Mouse (Mus musculus) kidney, postnatal 0 days (tissue): Measurements from ENCODE around the gene Vti1a. TPM values are rescaled to one million over a fixed set of nuclear protein-coding genes. Genes with fewer than 3 reads are reported as not detected.

Experiments used
- ATAC-seq: fragments of 200-750 bp; cut with Nextera tagmentation; replicated peaks from 2 replicates; pipeline ENCODE4 v1.8.0; 2017; ENCODE audit warnings: low read depth, moderate number of reproducible peaks, moderate TSS enrichment, moderate library complexity; ENCODE audit not compliant: low FRiP score
- DNase-seq: peaks from one replicate; pipeline ENCODE4 v3.0.0-alpha.2; 2016; ENCODE audit warnings: low spot score
- H3K27ac ChIP-seq: fragments of 300-500 bp; sonication (generic); 2 replicates; pipeline ENCODE4 v1.5.1; 2014; ENCODE audit warnings: mild to moderate bottlenecking
- H3K27me3 ChIP-seq: fragments of 300-500 bp; sonication (generic); 2 replicates; pipeline ENCODE4 v1.6.1; 2014; ENCODE audit warnings: low read length, mixed read lengths; ENCODE audit not compliant: insufficient read depth
- H3K36me3 ChIP-seq: fragments of 300-500 bp; sonication (generic); 2 replicates; pipeline ENCODE4 v1.6.1; 2014; ENCODE audit warnings: low read length, mixed read lengths; ENCODE audit not compliant: insufficient read depth
- H3K4me1 ChIP-seq: fragments of 300-500 bp; sonication (generic); replicated peaks from 2 replicates; pipeline ENCODE4 v1.6.1; 2014; ENCODE audit warnings: antibody characterized with exemption, low read length, mixed read lengths; ENCODE audit not compliant: insufficient read depth
- H3K4me2 ChIP-seq: fragments of 300-500 bp; sonication (generic); 2 replicates; pipeline ENCODE4 v1.6.1; 2014; ENCODE audit warnings: mild to moderate bottlenecking, low read length, moderate library complexity, mixed read lengths
- H3K4me3 ChIP-seq: fragments of 300-500 bp; sonication (generic); replicated peaks from 2 replicates; pipeline ENCODE4 v1.5.1; 2014; ENCODE audit warnings: low read depth, low read length
- H3K9ac ChIP-seq: fragments of 300-500 bp; sonication (generic); 2 replicates; pipeline ENCODE4 v1.6.1; 2014; ENCODE audit warnings: low read depth, low read length
- H3K9me3 ChIP-seq: fragments of 300-500 bp; sonication (generic); replicated peaks from 2 replicates; pipeline ENCODE4 v1.6.1; 2016; ENCODE audit warnings: low read length, inconsistent platforms, mixed read lengths
- CTCF ChIP-seq: IDR thresholded peaks from 2 replicates; pipeline ENCODE4 v1.5.1; 2016; ENCODE audit warnings: antibody characterized with exemption, low read depth, mild to moderate bottlenecking, moderate library complexity
- WGBS: fragments of 180-500 bp; shearing (Covaris S2); extraction: QIAGEN DNeasy Blood & Tissue Kit; methylation state at CpG from one replicate; pipeline ENCODE4 v1.1.7; 2014; 5-methylcytosine and 5-hydroxymethylcytosine counted together
- polyA plus RNA-seq: library from polyadenylated mRNA; unstranded; fragments of >200 nt; fragmentation: Nextera tagmentation; extraction: Ambion mirVana; gene quantifications from 2 replicates; pipeline ENCODE4 v1.2.1, GENCODE M21; 2015

The Vti1a gene
- polyA plus RNA-seq, 1 experiment from 2014 or later, result 22.4 TPM

DNA sequence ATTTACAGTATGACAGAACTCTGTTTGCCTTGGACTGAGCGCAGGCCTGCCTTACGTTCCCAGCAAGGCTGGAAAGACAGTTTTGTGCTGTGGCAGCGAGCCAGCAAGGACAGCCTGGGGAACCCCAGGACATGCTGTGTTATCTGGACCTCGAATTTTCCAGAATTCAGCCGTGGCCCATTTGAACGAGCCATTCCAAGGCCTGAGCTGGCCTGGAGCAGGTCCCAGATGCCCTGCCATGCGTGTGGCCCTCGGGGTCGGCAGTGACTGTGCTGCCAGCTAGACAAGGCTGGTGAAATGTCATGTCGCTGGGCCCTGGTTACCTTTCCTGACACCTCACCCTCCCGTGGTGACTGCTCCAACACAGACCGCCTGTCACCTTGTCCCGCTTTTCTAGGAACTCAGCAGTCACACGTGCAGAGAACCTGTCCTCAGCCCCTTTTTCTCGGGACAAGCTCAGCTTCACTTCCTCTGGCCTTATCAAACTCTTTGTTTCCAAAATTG is 247.1 kb downstream of the Vti1a start:
- Histone ChIP-seq H3K9ac (no peak overlapping the region), H3K4me2 (no peak overlapping the region), H3K4me3 (no peak overlapping the region), H3K9me3 (no peaks in the 10 kb centered on the region), H3K27me3 (no peaks in the 10 kb centered on the region), H3K4me1 (no peaks in the 10 kb centered on the region), H3K36me3 (no peaks in the 10 kb centered on the region), H3K27ac (no peak overlapping the region)
- WGBS, result 61% methylated on average over 15 of the region's 15 CpGs
- peak; percentile 58 for DNase-seq
- no peak for ATAC-seq
- no peak for TF ChIP-seq CTCF

DNA sequence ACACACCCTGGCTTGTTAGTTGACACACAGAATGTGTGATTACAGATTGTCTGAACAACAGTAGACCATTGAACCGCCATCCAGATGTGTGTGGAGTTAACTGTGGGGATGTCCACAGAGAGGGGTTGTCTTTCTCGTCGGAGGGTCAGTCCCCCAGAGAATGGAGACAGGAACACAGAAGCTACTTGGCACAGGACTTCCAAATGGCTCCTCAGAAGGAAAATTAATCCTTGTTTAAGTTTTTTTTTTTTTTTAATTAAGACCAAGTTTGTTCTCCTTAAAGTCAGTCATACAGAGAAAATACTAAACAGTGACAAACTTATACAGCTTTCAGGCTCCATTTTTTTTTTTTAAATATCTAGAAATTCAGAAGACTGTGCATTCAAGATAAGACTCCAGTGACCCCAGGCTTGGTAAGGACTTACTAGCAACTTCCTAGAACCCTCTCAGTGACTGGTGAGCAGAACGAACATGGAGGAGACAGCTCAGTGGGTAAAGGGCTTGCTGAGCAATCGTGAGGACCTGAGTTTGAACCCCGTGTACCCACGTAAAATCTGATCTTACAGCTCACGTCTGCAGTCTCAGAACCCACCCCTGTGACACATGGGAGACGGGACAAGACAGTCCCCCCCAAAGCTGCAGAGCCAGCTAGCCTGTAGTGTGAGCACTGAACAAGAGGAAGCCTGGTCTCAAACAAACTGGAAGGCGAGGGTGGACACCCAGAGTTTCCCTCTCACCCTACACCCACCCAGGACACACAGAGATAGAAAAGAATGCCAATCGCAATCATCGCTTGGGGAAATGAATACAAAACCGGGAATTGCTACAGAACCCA is 248.2 kb downstream of the Vti1a start:
- DNase-seq, result no peak
- H3K4me3 ChIP-seq, result no peak overlapping the region
- ATAC-seq, result no peak
- H3K27me3 ChIP-seq, result no peaks in the 10 kb centered on the region
- no peak overlapping the region for H3K9ac ChIP-seq
- TF ChIP-seq CTCF, result no peak
- no peaks in the 10 kb centered on the region for H3K9me3 ChIP-seq
- H3K27ac ChIP-seq, result no peak overlapping the region
- 88% methylated on average over 13 of the region's 13 CpGs for WGBS
- no peaks in the 10 kb centered on the region for H3K4me1 ChIP-seq
- H3K36me3 ChIP-seq, result no peaks in the 10 kb centered on the region
- H3K4me2 ChIP-seq, result no peak overlapping the region

DNA sequence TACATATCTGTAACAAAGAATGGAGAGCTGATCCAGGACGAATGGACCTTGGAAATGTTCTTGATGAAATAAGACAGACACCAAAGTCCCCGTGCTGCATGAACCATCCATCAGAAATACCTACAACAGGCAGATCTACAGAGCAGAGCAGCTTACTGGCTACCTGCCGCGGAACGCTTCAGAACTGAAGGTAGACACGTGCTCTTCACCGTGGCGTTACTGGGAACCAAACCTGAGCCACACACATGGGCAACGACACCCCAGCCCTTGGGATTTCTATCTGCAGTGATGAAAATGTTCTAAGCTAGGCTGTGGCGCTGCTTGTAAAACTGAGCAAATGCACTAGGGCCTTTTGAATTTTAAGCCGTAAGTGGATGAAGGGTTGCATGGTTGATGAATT is 249.0 kb downstream of the Vti1a start:
- TF ChIP-seq CTCF, result no peak
- no peak overlapping the region for H3K27ac ChIP-seq
- H3K4me3 ChIP-seq, result no peak overlapping the region
- no peaks in the 10 kb centered on the region for H3K9me3 ChIP-seq
- no peaks in the 10 kb centered on the region for H3K4me1 ChIP-seq
- no peaks in the 10 kb centered on the region for H3K27me3 ChIP-seq
- 91% methylated on average over 11 of the region's 11 CpGs for WGBS
- H3K36me3 ChIP-seq, result no peaks in the 10 kb centered on the region
- no peak overlapping the region for H3K9ac ChIP-seq
- ATAC-seq (no peak), DNase-seq (no peak)
- H3K4me2 ChIP-seq, result no peak overlapping the region

DNA sequence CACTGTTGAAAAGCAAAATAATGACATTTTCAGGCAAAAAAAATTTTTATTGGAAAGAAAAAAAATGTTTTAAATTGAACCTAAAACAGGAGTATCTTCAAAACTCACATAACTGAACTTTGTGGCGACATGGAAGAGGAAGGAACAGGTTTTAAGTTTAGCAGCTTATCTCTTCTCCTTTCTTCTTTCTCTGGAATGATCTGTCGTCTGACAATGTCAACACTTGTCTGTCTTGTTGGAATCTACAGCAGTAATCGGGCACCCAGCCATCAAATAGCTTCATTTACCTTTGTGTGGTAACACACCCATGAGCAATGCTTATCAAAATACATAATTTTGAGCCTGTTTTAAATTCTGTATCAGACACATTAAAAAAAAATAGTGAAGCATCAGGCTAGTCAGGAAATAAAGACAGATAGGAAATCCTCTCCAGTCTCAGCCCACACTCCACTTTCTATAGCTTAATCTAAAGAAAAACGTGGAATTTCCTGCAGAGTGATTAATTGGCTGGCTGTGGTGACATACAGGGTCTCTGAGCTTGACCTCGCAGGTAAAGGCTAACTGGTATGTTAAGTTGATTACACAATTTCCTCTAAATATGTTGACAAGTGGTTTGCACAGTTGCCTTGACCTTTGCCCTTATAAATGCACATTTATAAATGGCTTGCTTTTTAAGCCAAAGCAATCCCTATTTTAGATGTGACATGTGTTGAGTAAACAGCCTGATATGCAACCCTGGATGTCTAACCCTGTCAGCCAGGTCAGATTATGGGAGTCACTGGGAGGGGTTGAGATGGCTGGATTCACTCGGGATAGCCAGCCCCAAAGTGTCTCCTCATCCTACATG is 249.7 kb downstream of the Vti1a start:
- ATAC-seq, result no peak
- Histone ChIP-seq H3K9ac (no peak overlapping the region), H3K36me3 (no peaks in the 10 kb centered on the region), H3K27me3 (no peaks in the 10 kb centered on the region), H3K9me3 (no peaks in the 10 kb centered on the region), H3K4me2 (no peak overlapping the region), H3K27ac (no peak overlapping the region), H3K4me1 (no peaks in the 10 kb centered on the region), H3K4me3 (no peak overlapping the region)
- no peak for DNase-seq
- WGBS, result 55% methylated on average over 6 of the region's 6 CpGs
- TF ChIP-seq CTCF, result no peak

DNA sequence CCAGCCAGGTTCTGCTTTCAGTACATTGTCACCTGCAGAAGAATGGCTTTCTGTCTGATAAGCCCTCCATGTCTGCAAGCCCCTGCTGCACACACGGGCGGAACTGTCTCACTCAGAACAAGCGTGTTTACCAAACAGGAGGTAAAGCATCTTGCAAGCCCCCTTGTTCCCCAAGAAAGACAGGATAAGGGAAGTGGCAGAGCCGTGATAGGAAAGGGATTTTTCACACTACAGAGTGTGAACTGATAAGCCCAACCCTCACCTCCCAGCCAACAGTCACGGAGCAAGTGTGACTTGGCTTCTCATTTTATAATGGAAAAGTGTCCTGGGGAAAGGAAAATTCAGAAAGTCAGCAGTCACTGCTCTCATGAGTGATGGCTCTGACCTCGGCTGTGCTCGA is 253.0 kb downstream of the Vti1a start:
- Histone ChIP-seq H3K27me3 (no peaks in the 10 kb centered on the region), H3K36me3 (no peaks in the 10 kb centered on the region), H3K4me3 (no peak overlapping the region), H3K4me1 (0 out of 2 replicates have a peak, but pooled peaks cover 4% of the 10 kb centered on the region), H3K9ac (no peak overlapping the region), H3K4me2 (no peak overlapping the region), H3K27ac (no peak overlapping the region), H3K9me3 (no peaks in the 10 kb centered on the region)
- TF ChIP-seq CTCF, result no peak
- 61% methylated on average over 7 of the region's 7 CpGs for WGBS
- DNase-seq, result no peak
- no peak for ATAC-seq

DNA sequence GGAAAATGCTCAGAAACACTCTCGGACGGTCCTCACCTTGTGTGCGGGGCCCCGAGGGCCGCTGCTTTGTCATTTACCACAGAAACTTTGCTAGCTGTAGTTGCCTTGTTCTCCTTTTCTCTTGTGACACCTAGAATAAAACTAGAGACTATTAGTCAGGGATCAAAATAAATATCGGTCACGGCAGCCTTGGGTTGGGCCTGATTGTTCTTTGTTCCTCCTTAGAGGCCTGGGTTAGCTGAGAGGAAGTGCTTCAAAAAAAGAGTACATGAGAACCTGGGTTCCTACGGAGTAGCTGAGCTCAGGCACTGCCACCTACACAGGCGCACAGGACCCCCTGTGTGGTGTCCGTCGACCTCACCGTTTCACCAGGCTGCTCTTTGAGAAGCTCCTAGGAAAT is 253.8 kb downstream of the Vti1a start:
- H3K4me1 ChIP-seq, result 0 out of 2 replicates have a peak, but pooled peaks cover 4% of the 10 kb centered on the region
- 84% methylated on average over 12 of the region's 12 CpGs for WGBS

More for the DNA sequence above, 253.8 kb downstream of the Vti1a start:
- H3K27me3 ChIP-seq, result no peaks in the 10 kb centered on the region
- no peaks in the 10 kb centered on the region for H3K9me3 ChIP-seq
- ATAC-seq (no peak), DNase-seq (no peak)
- H3K36me3 ChIP-seq, result no peaks in the 10 kb centered on the region
- no peak overlapping the region for H3K4me2 ChIP-seq
- H3K9ac ChIP-seq, result no peak overlapping the region
- H3K4me3 ChIP-seq, result no peak overlapping the region
- no peak overlapping the region for H3K27ac ChIP-seq
- no peak for TF ChIP-seq CTCF
